Mouse (Mus musculus) c-Kit-positive CD71-positive TER-119-negative erythroid progenitor cells, embryonic 14.5 days (primary cell): ENCODE results near the gene Myo1d.

Experiments used
- DNase-seq: peaks from one replicate; pipeline ENCODE4 v3.0.0-alpha.2; 2013; ENCODE audit warnings: low read depth

The Myo1d gene

GRCm38 (mm10) chr11:80614949-80615725 is 164.7 kb downstream of the Myo1d start:
- no peak for DNase-seq

GRCm38 (mm10) chr11:80614418-80614817 is 165.4 kb downstream of the Myo1d start:
- DNase-seq = peak; percentile 19

GRCm38 (mm10) chr11:80613534-80613933 is 166.3 kb downstream of the Myo1d start:
- no peak for DNase-seq

GRCm38 (mm10) chr11:80602707-80603441 is 177.0 kb downstream of the Myo1d start:
- no peak for DNase-seq

- DNase-seq = no peak
These were observed 177.8 kb downstream of the Myo1d start for GRCm38 (mm10) chr11:80602041-80602458.

- no peak for DNase-seq
These were observed 178.6 kb downstream of the Myo1d start for GRCm38 (mm10) chr11:80601040-80601864.

GRCm38 (mm10) chr11:80595482-80595881 is 184.3 kb downstream of the Myo1d start:
- no peak for DNase-seq

GRCm38 (mm10) chr11:80589387-80589786 is 190.4 kb downstream of the Myo1d start:
- DNase-seq = no peak

- no peak for DNase-seq
These were observed 194.1 kb downstream of the Myo1d start for GRCm38 (mm10) chr11:80585761-80586160.

GRCm38 (mm10) chr11:80585211-80585610 is 194.6 kb downstream of the Myo1d start:
- DNase-seq = no peak

GRCm38 (mm10) chr11:80580494-80580893 is 199.3 kb downstream of the Myo1d start:
- DNase-seq = no peak

- DNase-seq = no peak
These were observed 201.8 kb downstream of the Myo1d start for GRCm38 (mm10) chr11:80577747-80578640.

GRCm38 (mm10) chr11:80575794-80576193 is 204.0 kb downstream of the Myo1d start:
- no peak for DNase-seq

GRCm38 (mm10) chr11:80566286-80566685 is 213.5 kb downstream of the Myo1d start:
- no peak for DNase-seq

GRCm38 (mm10) chr11:80564975-80565965 is 214.6 kb downstream of the Myo1d start:
- DNase-seq = no peak

- no peak for DNase-seq
These were observed 217.3 kb downstream of the Myo1d start for GRCm38 (mm10) chr11:80562479-80562878.

GRCm38 (mm10) chr11:80560770-80561169 is 219.1 kb downstream of the Myo1d start:
- no peak for DNase-seq

GRCm38 (mm10) chr11:80555416-80555815 is 224.4 kb downstream of the Myo1d start:
- DNase-seq = no peak

- no peak for DNase-seq
These were observed 226.8 kb downstream of the Myo1d start for GRCm38 (mm10) chr11:80553046-80553445.

GRCm38 (mm10) chr11:80551634-80552033 is 228.2 kb downstream of the Myo1d start:
- no peak for DNase-seq
